Mouse (Mus musculus): ENCODE data around the gene Aldh3b3. TPM values are rescaled to one million over a fixed set of nuclear protein-coding genes. Genes with fewer than 3 reads are reported as not detected.
"Not testable (repeated sequence)": the region's sequence is repeated elsewhere in the genome, so short reads cannot be mapped to it uniquely, and the experiment has no call there.

Aldh3b3 gene
- total RNA-seq, 2 experiments from 2014 or later = 1.4 to 2.4 TPM

GRCm38 (mm10) chr19:3966330-3967075, 8.1 kb downstream of the Aldh3b3 start:
- no peak for ATAC-seq (ENCODE audit: poor library complexity, severe bottlenecking)

DNA sequence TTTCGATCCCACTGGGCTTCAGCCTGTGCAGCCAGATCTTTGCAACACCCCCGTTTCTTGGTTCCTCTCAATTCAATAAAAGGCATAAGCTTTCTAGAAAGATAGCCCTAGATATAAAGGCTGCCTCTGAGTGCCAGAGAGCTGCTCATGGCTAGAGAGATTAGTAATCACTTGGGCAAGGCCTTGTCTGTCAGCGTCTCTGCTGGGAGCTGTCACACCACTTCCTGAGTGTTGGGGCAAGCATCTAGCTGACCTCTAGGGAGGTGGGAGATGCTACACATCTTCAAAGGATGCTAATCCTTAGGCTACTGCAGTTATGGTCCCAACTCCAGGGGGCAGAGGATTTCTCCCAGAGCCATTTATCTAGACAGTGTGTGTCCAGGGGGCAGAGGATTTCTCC, 8.8 kb downstream of the Aldh3b3 start:
- ATAC-seq (ENCODE audit: poor library complexity, severe bottlenecking) = peak; percentile 66

GRCm38 (mm10) chr19:3972229-3972628, 13.8 kb downstream of the Aldh3b3 start, which contains the start of gene Aldh3b2:
Gene Aldh3b2, plus strand, starts transcription at chr19:3972328.
- ATAC-seq (ENCODE audit: poor library complexity, severe bottlenecking) = no peak

- ATAC-seq (ENCODE audit: poor library complexity, severe bottlenecking) = not testable (repeated sequence)
Observed at GRCm38 (mm10) chr19:3974608-3975007, 16.2 kb downstream of the Aldh3b3 start.

DNA sequence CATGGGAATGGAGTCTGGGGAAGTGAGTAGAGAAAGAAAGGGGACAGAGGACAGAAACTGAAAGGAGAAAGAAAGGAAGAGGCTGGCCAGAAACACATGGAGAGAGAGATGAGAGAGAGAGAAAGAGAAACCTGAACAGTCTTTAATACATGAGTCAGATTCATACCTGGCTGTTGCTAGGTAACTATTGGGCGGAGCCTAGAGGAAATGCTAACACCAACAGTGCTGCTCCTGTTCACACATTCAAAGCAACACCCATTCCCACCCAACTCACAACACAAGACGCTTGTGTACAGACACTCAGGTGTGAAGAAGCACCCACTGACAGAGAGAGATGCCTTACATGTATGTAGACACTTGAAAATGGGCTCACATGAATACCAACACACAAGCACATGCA, 17.4 kb downstream of the Aldh3b3 start:
- ATAC-seq (ENCODE audit: poor library complexity, severe bottlenecking) = no peak

GRCm38 (mm10) chr19:3980309-3980708, 21.9 kb downstream of the Aldh3b3 start:
- ATAC-seq (ENCODE audit: poor library complexity, severe bottlenecking) = peak; percentile 94

- no peak for ATAC-seq (ENCODE audit: poor library complexity, severe bottlenecking)
Observed at GRCm38 (mm10) chr19:3980917-3981316, 22.5 kb downstream of the Aldh3b3 start.

DNA sequence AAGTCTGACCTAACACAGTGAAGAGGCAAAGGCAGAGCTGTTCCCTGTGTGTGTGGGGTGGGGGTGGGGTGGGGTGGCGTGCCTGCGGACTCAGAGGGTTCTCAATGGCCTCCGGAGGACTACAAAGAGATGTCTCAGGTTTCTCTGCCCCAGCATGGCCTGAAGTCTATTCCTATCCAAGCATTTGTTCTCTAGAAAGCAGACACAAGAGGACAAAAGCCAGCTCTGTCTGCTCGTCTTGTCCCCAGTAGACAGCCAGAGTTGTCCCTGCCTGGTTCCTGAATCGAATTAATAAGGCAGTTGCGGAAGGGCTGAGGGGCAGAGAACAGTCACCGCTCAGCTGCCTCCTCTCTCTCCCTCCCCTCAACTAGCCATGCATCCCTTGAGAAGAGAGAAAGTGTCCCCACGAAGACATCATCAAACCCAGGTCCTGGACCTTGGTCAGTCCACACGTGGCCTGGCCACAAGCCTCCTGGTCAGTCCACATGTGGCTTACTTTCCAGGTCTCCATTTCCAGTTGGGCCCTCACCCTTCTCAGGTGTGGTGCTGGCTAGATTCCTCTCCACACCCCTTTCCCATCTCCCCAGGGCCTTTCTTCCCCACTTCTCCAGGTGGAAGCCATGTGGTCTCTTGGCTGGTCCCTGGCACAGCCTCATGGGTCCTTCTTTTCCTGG, 25.2 kb downstream of the Aldh3b3 start:
- no peak for ATAC-seq (ENCODE audit: poor library complexity, severe bottlenecking)

GRCm38 (mm10) chr19:3985261-3985681, 26.8 kb downstream of the Aldh3b3 start:
- no peak for ATAC-seq (ENCODE audit: poor library complexity, severe bottlenecking)

DNA sequence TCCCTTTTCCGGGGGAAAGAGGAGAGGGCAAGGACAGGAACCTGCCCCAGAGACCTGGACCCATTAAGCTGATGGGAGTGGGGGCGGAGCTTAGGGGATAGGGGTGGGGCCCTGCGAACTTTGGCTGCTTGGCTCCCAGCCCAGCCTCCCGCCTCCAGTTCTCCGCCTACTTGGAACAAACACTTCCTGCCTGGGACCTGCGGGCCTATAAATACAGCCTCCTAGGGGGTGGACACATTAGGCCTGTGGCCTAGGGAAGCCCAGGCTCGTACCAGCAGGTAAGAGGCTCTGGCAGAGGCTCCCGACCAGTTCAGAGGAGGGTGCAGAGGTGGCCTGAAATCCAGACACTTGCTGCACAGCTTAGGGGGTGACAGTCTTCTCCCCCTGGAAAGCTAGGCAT, 27.9 kb downstream of the Aldh3b3 start, which contains the start of gene Acy3:
Acy3 (plus strand) TSS at position 237 of the 400 bp plus-strand sequence.
- no peak for ATAC-seq (ENCODE audit: poor library complexity, severe bottlenecking)

GRCm38 (mm10) chr19:3988066-3988465, 29.6 kb downstream of the Aldh3b3 start:
- no peak for ATAC-seq (ENCODE audit: poor library complexity, severe bottlenecking)

- no peak for ATAC-seq (ENCODE audit: poor library complexity, severe bottlenecking)
Observed at GRCm38 (mm10) chr19:3988750-3989149, 30.3 kb downstream of the Aldh3b3 start.

DNA sequence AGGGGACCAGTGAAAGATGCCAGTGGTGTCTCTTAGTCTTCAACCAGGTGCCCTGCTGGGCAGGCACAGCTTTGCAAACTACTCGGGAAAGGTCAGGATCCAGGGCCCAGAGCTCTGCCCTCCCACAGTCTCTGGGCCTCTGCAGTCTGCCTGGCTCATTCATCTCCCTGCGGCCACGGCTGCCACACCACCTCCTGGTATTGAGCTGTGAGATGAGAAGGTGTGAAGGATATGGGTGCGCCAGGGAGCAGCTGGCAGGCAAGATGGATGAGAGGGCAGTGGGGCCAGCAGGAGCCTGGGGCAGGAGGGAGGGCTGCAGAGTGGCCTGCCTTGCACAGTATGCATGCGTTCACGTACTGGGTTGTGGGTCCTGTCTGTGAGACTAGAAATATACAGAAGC, 32.4 kb downstream of the Aldh3b3 start:
- ATAC-seq (ENCODE audit: poor library complexity, severe bottlenecking) = no peak

- ATAC-seq (ENCODE audit: poor library complexity, severe bottlenecking) = no peak
Observed at GRCm38 (mm10) chr19:3991562-3991961, 33.1 kb downstream of the Aldh3b3 start.

DNA sequence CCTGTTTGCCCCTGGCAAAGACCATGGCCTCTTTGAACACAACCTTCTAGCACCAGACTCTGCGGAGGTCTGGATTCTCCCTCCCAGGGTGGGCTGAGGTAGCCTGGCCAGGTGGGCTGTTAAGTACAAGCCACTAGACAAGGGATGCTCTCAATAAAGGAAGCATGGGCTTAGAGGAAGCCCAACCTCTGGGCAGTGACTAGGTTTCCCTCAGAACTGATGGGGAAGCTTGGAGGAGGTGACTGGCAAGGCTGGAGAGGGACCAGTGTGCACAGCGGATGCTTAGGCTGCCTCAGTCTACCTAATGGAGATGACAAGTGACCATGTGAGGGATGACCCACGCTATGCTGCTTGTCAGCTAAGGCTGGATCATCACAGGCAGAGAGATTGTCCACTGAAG, 33.5 kb downstream of the Aldh3b3 start:
- ATAC-seq (ENCODE audit: poor library complexity, severe bottlenecking) = no peak

GRCm38 (mm10) chr19:3992416-3992815, 34.0 kb downstream of the Aldh3b3 start, which contains the start of gene Tbx10:
Gene Tbx10, plus strand, starts transcription at chr19:3992752.
- ATAC-seq (ENCODE audit: poor library complexity, severe bottlenecking) = no peak

DNA sequence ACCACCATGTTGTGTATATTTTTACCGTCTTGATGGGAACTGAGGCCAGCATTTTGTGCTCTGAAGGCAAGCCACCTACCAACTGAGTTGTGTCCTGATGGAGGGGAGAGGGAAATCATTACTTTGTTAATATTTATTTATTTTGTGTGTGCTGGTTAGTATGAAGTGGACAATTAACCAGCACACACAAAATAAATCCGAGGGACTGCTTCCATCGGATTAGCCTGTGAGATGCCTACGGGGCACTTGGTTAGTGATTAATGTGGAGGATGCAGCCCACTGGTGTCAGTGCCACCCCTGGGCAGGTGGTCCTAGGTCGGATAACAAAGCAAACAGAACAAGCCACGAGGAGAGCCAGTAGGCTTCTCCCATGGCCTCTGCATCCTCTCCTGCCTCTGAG, 36.5 kb downstream of the Aldh3b3 start:
- ATAC-seq (ENCODE audit: poor library complexity, severe bottlenecking) = no peak

GRCm38 (mm10) chr19:3995505-3995904, 37.1 kb downstream of the Aldh3b3 start:
- ATAC-seq (ENCODE audit: poor library complexity, severe bottlenecking) = no peak

- no peak for ATAC-seq (ENCODE audit: poor library complexity, severe bottlenecking)
Observed at GRCm38 (mm10) chr19:3996106-3996505, 37.7 kb downstream of the Aldh3b3 start.

GRCm38 (mm10) chr19:3996747-3997146, 38.3 kb downstream of the Aldh3b3 start:
- ATAC-seq (ENCODE audit: poor library complexity, severe bottlenecking) = no peak

DNA sequence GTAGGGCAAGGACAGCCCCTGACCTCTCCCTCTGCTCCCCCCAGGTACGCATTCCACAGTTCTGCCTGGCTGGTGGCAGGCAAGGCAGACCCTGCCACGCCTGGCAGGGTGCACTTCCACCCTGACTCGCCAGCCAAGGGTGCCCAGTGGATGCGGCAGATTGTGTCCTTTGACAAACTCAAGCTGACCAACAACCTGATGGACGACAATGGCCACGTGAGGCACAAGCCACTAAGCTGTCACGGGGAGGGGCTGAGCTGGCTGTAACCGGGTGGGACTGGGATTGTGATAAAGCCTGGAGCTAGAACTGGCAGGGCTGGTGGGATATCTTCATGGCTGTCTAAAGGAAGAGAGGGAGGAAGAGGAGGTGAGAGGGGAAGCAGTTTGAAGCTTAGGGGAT, 38.8 kb downstream of the Aldh3b3 start:
- ATAC-seq (ENCODE audit: poor library complexity, severe bottlenecking) = no peak

- no peak for ATAC-seq (ENCODE audit: poor library complexity, severe bottlenecking)
Observed at GRCm38 (mm10) chr19:3998335-3998734, 39.9 kb downstream of the Aldh3b3 start.

Data from megakaryocyte, adult 5-6 weeks (primary cell).